Mouse (Mus musculus): ENCODE data around the gene Utf1. TPM values are rescaled to one million over a fixed set of nuclear protein-coding genes. Genes with fewer than 3 reads are reported as not detected.

Utf1 gene
- total RNA-seq, 1 experiment, result 147 TPM

- peaks cover 3 to 15% of the 10 kb centered on the region in 2 experiments; a peak in 1 of 4 replicates for H3K4me1 ChIP-seq (ENCODE audit: control insufficient read depth in 2 of 2, insufficient read depth in 2 of 2, low read length in 2 of 2, poor library complexity in 1 of 2)
- peaks cover 19% of the 10 kb centered on the region for H3K36me3 ChIP-seq (ENCODE audit: control insufficient read depth, insufficient read depth, low read length, poor library complexity, severe bottlenecking)
- peak overlapping the region; percentile 75 for H3K9ac ChIP-seq (ENCODE audit: insufficient read depth, low read depth, low read length, poor library complexity, severe bottlenecking)
- no peaks in the 10 kb centered on the region for H3K9me3 ChIP-seq (ENCODE audit: control insufficient read depth, insufficient read depth, low read depth, low read length)
- peak overlapping the region; percentile 85 to 93 for H3K4me3 ChIP-seq (ENCODE audit: insufficient read depth in 1 of 2, low read depth in 1 of 2, low read length in 2 of 2, poor library complexity in 1 of 2, severe bottlenecking in 1 of 2)
- in situ Hi-C loops (cut with MboI; ENCODE audit: low sequenced_read_pairs in 2 of 2, unreplicated experiment in 2 of 2), result no loop called here
- no peak for DNase-seq (ENCODE audit: low read depth, low spot score)
- peak overlapping the region; percentile 94 for H3K27ac ChIP-seq (ENCODE audit: insufficient read depth, low read depth, low read length, poor library complexity, severe bottlenecking)
- TF ChIP-seq HCFC1 (IDR thresholded peaks at IDR 0.05; ENCODE audit: borderline replicate concordance, insufficient read depth, low read length) (no peak), ZC3H11A (IDR thresholded peaks at IDR 0.05; ENCODE audit: borderline replicate concordance, low read depth, low read length) (no peak), ZNF384 (IDR thresholded peaks at IDR 0.05; ENCODE audit: low read depth, low read length) (no peak), MAFK (IDR thresholded peaks at IDR 0.05; ENCODE audit: insufficient read depth, low read depth, low read length) (no peak), CHD2 (IDR thresholded peaks at IDR 0.05; ENCODE audit: low read depth, low read length) (no peak)
These were observed 2.4 kb downstream of the Utf1 start for GRCm38 (mm10) chr7:139946032-139946431.

DNA sequence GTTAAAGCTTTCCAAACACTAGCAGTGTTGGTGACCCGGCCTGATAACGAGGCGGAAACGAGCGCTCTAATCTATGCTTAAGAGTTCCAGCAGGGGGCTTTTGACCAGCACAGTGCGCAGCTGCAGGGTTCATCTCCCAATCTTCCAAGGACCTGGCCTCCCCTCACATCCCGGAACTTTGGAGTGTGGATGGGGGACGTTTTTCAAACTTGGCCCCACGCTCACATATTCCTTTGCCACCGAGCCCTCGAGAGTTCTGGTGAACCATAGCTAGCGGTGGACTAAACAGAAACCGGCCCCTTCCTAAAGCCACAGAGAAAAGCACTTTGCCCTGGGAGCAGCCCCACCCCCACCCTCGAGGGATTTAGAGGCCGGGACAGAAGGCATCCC, 6.3 kb downstream of the Utf1 start:
- in situ Hi-C loops (cut with MboI; ENCODE audit: low sequenced_read_pairs in 2 of 2, unreplicated experiment in 2 of 2), result no loop called here
- no peak for TF ChIP-seq MAFK (IDR thresholded peaks at IDR 0.05; ENCODE audit: insufficient read depth, low read depth, low read length)
- no peak for TF ChIP-seq ZNF384 (IDR thresholded peaks at IDR 0.05; ENCODE audit: low read depth, low read length)
- TF ChIP-seq CHD2 (IDR thresholded peaks at IDR 0.05; ENCODE audit: low read depth, low read length), result no peak
- no peak for TF ChIP-seq HCFC1 (IDR thresholded peaks at IDR 0.05; ENCODE audit: borderline replicate concordance, insufficient read depth, low read length)
- TF ChIP-seq ZC3H11A (IDR thresholded peaks at IDR 0.05; ENCODE audit: borderline replicate concordance, low read depth, low read length), result no peak
- DNase-seq (ENCODE audit: low read depth, low spot score), result peak; percentile 69
- H3K4me1 ChIP-seq (ENCODE audit: control insufficient read depth in 2 of 2, insufficient read depth in 2 of 2, low read length in 2 of 2, poor library complexity in 1 of 2), result peaks cover 3 to 10% of the 10 kb centered on the region in 2 experiments; a peak in 1 of 4 replicates
- H3K9me3 ChIP-seq (ENCODE audit: control insufficient read depth, insufficient read depth, low read depth, low read length), result no peaks in the 10 kb centered on the region
- H3K9ac ChIP-seq (ENCODE audit: insufficient read depth, low read depth, low read length, poor library complexity, severe bottlenecking), result peak overlapping the region; percentile 86
- peak overlapping the region; percentile 96 for H3K27ac ChIP-seq (ENCODE audit: insufficient read depth, low read depth, low read length, poor library complexity, severe bottlenecking)
- H3K4me3 ChIP-seq (ENCODE audit: insufficient read depth in 1 of 2, low read depth in 1 of 2, low read length in 2 of 2, poor library complexity in 1 of 2, severe bottlenecking in 1 of 2), result peak overlapping the region; percentile 78 to 81
- peaks cover 27% of the 10 kb centered on the region for H3K36me3 ChIP-seq (ENCODE audit: control insufficient read depth, insufficient read depth, low read length, poor library complexity, severe bottlenecking)

DNA sequence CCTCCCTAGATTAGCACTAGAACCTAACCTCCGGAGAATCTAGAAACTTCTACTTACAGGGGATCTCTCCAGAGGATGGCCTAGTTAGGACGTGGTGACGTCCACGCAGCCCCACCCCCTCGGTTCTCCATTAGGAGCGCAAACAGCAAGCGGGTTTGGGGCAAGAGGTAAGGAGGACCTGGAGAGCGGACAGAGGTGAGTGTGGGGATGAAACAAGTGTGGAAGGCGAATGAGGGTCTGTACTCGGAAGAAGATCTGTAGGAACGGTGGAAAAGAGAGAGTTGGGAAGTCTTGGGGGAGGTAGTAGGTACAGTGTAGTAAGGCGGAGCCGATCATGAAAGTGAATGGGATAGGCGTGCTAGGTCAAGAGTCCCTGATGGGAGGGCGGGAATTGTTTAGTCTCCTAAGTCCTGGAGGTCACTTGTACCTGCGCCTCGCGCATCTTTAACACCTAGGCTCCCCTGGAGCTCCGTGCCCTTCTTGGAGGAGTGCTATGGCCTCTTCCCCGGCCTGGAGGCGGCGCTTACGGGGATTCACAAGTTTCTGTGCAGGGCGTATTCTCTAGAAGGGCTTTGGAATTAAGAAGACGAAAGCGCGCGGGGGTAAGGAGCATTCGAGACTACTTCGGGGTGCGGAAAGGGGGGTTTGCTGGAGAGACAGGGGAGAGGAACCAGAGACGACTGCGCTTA, 6.8 kb downstream of the Utf1 start:
- in situ Hi-C loops (cut with MboI; ENCODE audit: low sequenced_read_pairs in 2 of 2, unreplicated experiment in 2 of 2), result no loop called here
- H3K27ac ChIP-seq (ENCODE audit: insufficient read depth, low read depth, low read length, poor library complexity, severe bottlenecking), result peak overlapping the region; percentile 96
- H3K4me1 ChIP-seq (ENCODE audit: control insufficient read depth in 2 of 2, insufficient read depth in 2 of 2, low read length in 2 of 2, poor library complexity in 1 of 2), result peaks cover 3 to 13% of the 10 kb centered on the region in 2 experiments; a peak in 1 of 4 replicates
- no peak for DNase-seq (ENCODE audit: low read depth, low spot score)
- H3K9ac ChIP-seq (ENCODE audit: insufficient read depth, low read depth, low read length, poor library complexity, severe bottlenecking), result peak overlapping the region; percentile 86
- no peak for TF ChIP-seq ZC3H11A (IDR thresholded peaks at IDR 0.05; ENCODE audit: borderline replicate concordance, low read depth, low read length)
- peak; percentile 15; the same call in 1 of the 2 replicates for TF ChIP-seq CHD2 (IDR thresholded peaks at IDR 0.05; ENCODE audit: low read depth, low read length)
- H3K4me3 ChIP-seq (ENCODE audit: insufficient read depth in 1 of 2, low read depth in 1 of 2, low read length in 2 of 2, poor library complexity in 1 of 2, severe bottlenecking in 1 of 2), result peak overlapping the region; percentile 78 to 81
- H3K36me3 ChIP-seq (ENCODE audit: control insufficient read depth, insufficient read depth, low read length, poor library complexity, severe bottlenecking), result peaks cover 24% of the 10 kb centered on the region
- H3K9me3 ChIP-seq (ENCODE audit: control insufficient read depth, insufficient read depth, low read depth, low read length), result no peaks in the 10 kb centered on the region

- Histone ChIP-seq H3K27ac (ENCODE audit: insufficient read depth, low read depth, low read length, poor library complexity, severe bottlenecking) (peak overlapping the region; percentile 96), H3K36me3 (ENCODE audit: control insufficient read depth, insufficient read depth, low read length, poor library complexity, severe bottlenecking) (peaks cover 22% of the 10 kb centered on the region), H3K4me3 (ENCODE audit: insufficient read depth in 1 of 2, low read depth in 1 of 2, low read length in 2 of 2, poor library complexity in 1 of 2, severe bottlenecking in 1 of 2) (peak overlapping the region; percentile 78 to 81), H3K9ac (ENCODE audit: insufficient read depth, low read depth, low read length, poor library complexity, severe bottlenecking) (peak overlapping the region; percentile 67), H3K4me1 (ENCODE audit: control insufficient read depth in 2 of 2, insufficient read depth in 2 of 2, low read length in 2 of 2, poor library complexity in 1 of 2) (peaks cover 3 to 16% of the 10 kb centered on the region in 2 experiments; a peak in 2 of 4 replicates), H3K9me3 (ENCODE audit: control insufficient read depth, insufficient read depth, low read depth, low read length) (no peaks in the 10 kb centered on the region)
- in situ Hi-C loops (cut with MboI; ENCODE audit: low sequenced_read_pairs in 2 of 2, unreplicated experiment in 2 of 2), result no loop called here
- no peak for DNase-seq (ENCODE audit: low read depth, low spot score)
- TF ChIP-seq HCFC1 (IDR thresholded peaks at IDR 0.05; ENCODE audit: borderline replicate concordance, insufficient read depth, low read length), result no peak
- TF ChIP-seq CHD2 (IDR thresholded peaks at IDR 0.05; ENCODE audit: low read depth, low read length), result no peak
- TF ChIP-seq ZNF384 (IDR thresholded peaks at IDR 0.05; ENCODE audit: low read depth, low read length), result no peak
- TF ChIP-seq MAFK (IDR thresholded peaks at IDR 0.05; ENCODE audit: insufficient read depth, low read depth, low read length), result no peak
- TF ChIP-seq ZC3H11A (IDR thresholded peaks at IDR 0.05; ENCODE audit: borderline replicate concordance, low read depth, low read length), result no peak
These were observed 7.5 kb downstream of the Utf1 start for GRCm38 (mm10) chr7:139951079-139951478.
